Mouse (Mus musculus): ENCODE measurements at regions not wholly inside any gene's neighbourhood (a gene's known extent, or its start where the extent isn't known, plus 50 kb on each side); places are given as distances from the start of the nearest gene placed in this dataset.

- ATAC-seq (replicated peaks in 1 of 2; ENCODE audit: insufficient read depth in 1 of 2, low FRiP score in 2 of 2, low TSS enrichment in 1 of 2, low read depth in 1 of 2, poor library complexity in 2 of 2, severe bottlenecking in 2 of 2): peak; percentile 94 to 98
Measured at GRCm38 (mm10) chr1:164681582-164681981, 114.9 kb upstream of the Dpt start.

- no peak for ATAC-seq (replicated peaks in 1 of 2; ENCODE audit: insufficient read depth in 1 of 2, low FRiP score in 2 of 2, low TSS enrichment in 1 of 2, low read depth in 1 of 2, poor library complexity in 2 of 2, severe bottlenecking in 2 of 2)
Measured at GRCm38 (mm10) chr1:164678303-164678702, 118.1 kb upstream of the Dpt start.

- no peak for ATAC-seq (replicated peaks in 1 of 2; ENCODE audit: insufficient read depth in 1 of 2, low FRiP score in 2 of 2, low TSS enrichment in 1 of 2, low read depth in 1 of 2, poor library complexity in 2 of 2, severe bottlenecking in 2 of 2)
Measured at GRCm38 (mm10) chr1:164652244-164652643, 144.2 kb upstream of the Dpt start.

GRCm38 (mm10) chr1:164637901-164638462, 158.5 kb upstream of the Dpt start:
- no peak for ATAC-seq (replicated peaks in 1 of 2; ENCODE audit: insufficient read depth in 1 of 2, low FRiP score in 2 of 2, low TSS enrichment in 1 of 2, low read depth in 1 of 2, poor library complexity in 2 of 2, severe bottlenecking in 2 of 2)

GRCm38 (mm10) chr1:164631679-164632078, 164.8 kb upstream of the Dpt start:
- no peak for ATAC-seq (replicated peaks in 1 of 2; ENCODE audit: insufficient read depth in 1 of 2, low FRiP score in 2 of 2, low TSS enrichment in 1 of 2, low read depth in 1 of 2, poor library complexity in 2 of 2, severe bottlenecking in 2 of 2)

- ATAC-seq (replicated peaks in 1 of 2; ENCODE audit: insufficient read depth in 1 of 2, low FRiP score in 2 of 2, low TSS enrichment in 1 of 2, low read depth in 1 of 2, poor library complexity in 2 of 2, severe bottlenecking in 2 of 2): no peak
Measured at GRCm38 (mm10) chr1:164628840-164629239, 167.6 kb upstream of the Dpt start.

GRCm38 (mm10) chr1:164622946-164623345, 164.8 kb upstream of the Atp1b1 start:
- ATAC-seq (replicated peaks in 1 of 2; ENCODE audit: insufficient read depth in 1 of 2, low FRiP score in 2 of 2, low TSS enrichment in 1 of 2, low read depth in 1 of 2, poor library complexity in 2 of 2, severe bottlenecking in 2 of 2): no peak

- ATAC-seq (replicated peaks in 1 of 2; ENCODE audit: insufficient read depth in 1 of 2, low FRiP score in 2 of 2, low TSS enrichment in 1 of 2, low read depth in 1 of 2, poor library complexity in 2 of 2, severe bottlenecking in 2 of 2): no peak
Measured at GRCm38 (mm10) chr1:164622417-164622816, 164.3 kb upstream of the Atp1b1 start.

GRCm38 (mm10) chr1:164620129-164620528, 162.0 kb upstream of the Atp1b1 start:
- ATAC-seq (replicated peaks in 1 of 2; ENCODE audit: insufficient read depth in 1 of 2, low FRiP score in 2 of 2, low TSS enrichment in 1 of 2, low read depth in 1 of 2, poor library complexity in 2 of 2, severe bottlenecking in 2 of 2): no peak

GRCm38 (mm10) chr1:164617871-164618270, 159.7 kb upstream of the Atp1b1 start:
- ATAC-seq (replicated peaks in 1 of 2; ENCODE audit: insufficient read depth in 1 of 2, low FRiP score in 2 of 2, low TSS enrichment in 1 of 2, low read depth in 1 of 2, poor library complexity in 2 of 2, severe bottlenecking in 2 of 2): no peak

GRCm38 (mm10) chr1:164607061-164607460, 148.9 kb upstream of the Atp1b1 start:
- no peak for ATAC-seq (replicated peaks in 1 of 2; ENCODE audit: insufficient read depth in 1 of 2, low FRiP score in 2 of 2, low TSS enrichment in 1 of 2, low read depth in 1 of 2, poor library complexity in 2 of 2, severe bottlenecking in 2 of 2)

- no peak for ATAC-seq (replicated peaks in 1 of 2; ENCODE audit: insufficient read depth in 1 of 2, low FRiP score in 2 of 2, low TSS enrichment in 1 of 2, low read depth in 1 of 2, poor library complexity in 2 of 2, severe bottlenecking in 2 of 2)
Measured at GRCm38 (mm10) chr1:164606141-164606754, 148.1 kb upstream of the Atp1b1 start.

GRCm38 (mm10) chr1:164603433-164603832, 145.3 kb upstream of the Atp1b1 start:
- ATAC-seq (replicated peaks in 1 of 2; ENCODE audit: insufficient read depth in 1 of 2, low FRiP score in 2 of 2, low TSS enrichment in 1 of 2, low read depth in 1 of 2, poor library complexity in 2 of 2, severe bottlenecking in 2 of 2): no peak

GRCm38 (mm10) chr1:164602568-164602967, 144.4 kb upstream of the Atp1b1 start:
- no peak for ATAC-seq (replicated peaks in 1 of 2; ENCODE audit: insufficient read depth in 1 of 2, low FRiP score in 2 of 2, low TSS enrichment in 1 of 2, low read depth in 1 of 2, poor library complexity in 2 of 2, severe bottlenecking in 2 of 2)

GRCm38 (mm10) chr1:164590205-164590613, 132.1 kb upstream of the Atp1b1 start:
- no peak for ATAC-seq (replicated peaks in 1 of 2; ENCODE audit: insufficient read depth in 1 of 2, low FRiP score in 2 of 2, low TSS enrichment in 1 of 2, low read depth in 1 of 2, poor library complexity in 2 of 2, severe bottlenecking in 2 of 2)

- no peak for ATAC-seq (replicated peaks in 1 of 2; ENCODE audit: insufficient read depth in 1 of 2, low FRiP score in 2 of 2, low TSS enrichment in 1 of 2, low read depth in 1 of 2, poor library complexity in 2 of 2, severe bottlenecking in 2 of 2)
Measured at GRCm38 (mm10) chr1:164586066-164586989, 128.2 kb upstream of the Atp1b1 start.

GRCm38 (mm10) chr1:164576856-164577489, 118.8 kb upstream of the Atp1b1 start:
- ATAC-seq (replicated peaks in 1 of 2; ENCODE audit: insufficient read depth in 1 of 2, low FRiP score in 2 of 2, low TSS enrichment in 1 of 2, low read depth in 1 of 2, poor library complexity in 2 of 2, severe bottlenecking in 2 of 2): no peak

- ATAC-seq (replicated peaks in 1 of 2; ENCODE audit: insufficient read depth in 1 of 2, low FRiP score in 2 of 2, low TSS enrichment in 1 of 2, low read depth in 1 of 2, poor library complexity in 2 of 2, severe bottlenecking in 2 of 2): no peak
Measured at GRCm38 (mm10) chr1:164573639-164574038, 115.5 kb upstream of the Atp1b1 start.
